Mouse (Mus musculus): Measurements from ENCODE around the gene Eif3f.

Gene Eif3f

DNA sequence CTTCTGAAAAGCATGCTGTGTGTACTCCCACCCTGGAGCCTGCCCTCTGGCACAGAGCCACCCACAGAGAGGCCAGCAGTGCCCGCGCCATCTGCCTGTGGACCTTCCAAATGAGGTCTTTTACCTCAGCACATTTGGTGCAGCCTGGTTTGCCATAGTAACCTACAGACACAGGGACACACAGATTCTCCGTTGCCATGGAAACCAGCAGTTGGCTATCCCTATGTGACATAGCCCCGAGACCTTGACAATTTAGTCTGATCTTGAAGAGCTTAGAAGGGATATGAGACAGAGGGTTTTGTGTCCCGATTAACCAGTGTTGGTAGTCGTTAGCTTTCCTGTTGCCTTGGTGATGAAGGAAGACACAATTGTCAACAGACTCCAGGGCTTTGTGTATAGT lies 38.1 kb downstream of the Eif3f start:
- DNase-seq, result no peak

GRCm38 (mm10) chr7:108985934-108986708 lies 51.9 kb downstream of the Eif3f start:
- DNase-seq, result no peak

- DNase-seq, result no peak
These were observed 57.0 kb downstream of the Eif3f start for GRCm38 (mm10) chr7:108991207-108991606.

Measured in kidney, adult 8-10 months (tissue).